Mouse (Mus musculus): ENCODE measurements at regions not wholly inside any gene's neighbourhood (a gene's known extent, or its start where the extent isn't known, plus 50 kb on each side); places are given as distances from the start of the nearest gene placed in this dataset.

- peak overlapping the region; percentile 89; the same call in 1 of the 2 replicates for H3K27ac ChIP-seq (replicated peaks)
These were observed 174.9 kb downstream of the Zfp36l1 start for GRCm38 (mm10) chr12:79937876-79938275.

GRCm38 (mm10) chr12:79936698-79937097 lies 176.1 kb downstream of the Zfp36l1 start:
- Histone ChIP-seq H3K9me3 (ENCODE audit: control insufficient read depth, low read length) (no peaks in the 10 kb centered on the region), H3K4me2 (replicated peaks; ENCODE audit: low read depth) (no peak overlapping the region), H3K36me3 (ENCODE audit: control insufficient read depth, insufficient read depth, low read length) (no peaks in the 10 kb centered on the region), H3K9ac (ENCODE audit: low read length) (no peak overlapping the region), H3K27me3 (ENCODE audit: control insufficient read depth, insufficient read depth, low read length) (no peaks in the 10 kb centered on the region), H3K4me3 (ENCODE audit: low read depth, low read length) (no peak overlapping the region), H3K27ac (replicated peaks) (peak overlapping the region; percentile 89), H3K4me1 (replicated peaks; ENCODE audit: control insufficient read depth, insufficient read depth) (peaks cover 7% of the 10 kb centered on the region)
- peak; percentile 67 for DNase-seq (ENCODE audit: low spot score)
- no peak for TF ChIP-seq CTCF (IDR thresholded peaks at IDR 0.05; ENCODE audit: low read depth)
- TF ChIP-seq EP300 (optimal IDR thresholded peaks at IDR 0.05): no peak
- peak; percentile 89 for ATAC-seq (ENCODE audit: low FRiP score, low TSS enrichment)
- WGBS: 17% methylated on average over 5 of the region's 5 CpGs

More at GRCm38 (mm10) chr12:79937876-79938275, 174.9 kb downstream of the Zfp36l1 start:
- Histone ChIP-seq H3K4me1 (replicated peaks; ENCODE audit: control insufficient read depth, insufficient read depth) (peaks cover 3% of the 10 kb centered on the region), H3K9ac (ENCODE audit: low read length) (no peak overlapping the region), H3K36me3 (ENCODE audit: control insufficient read depth, insufficient read depth, low read length) (no peaks in the 10 kb centered on the region), H3K9me3 (ENCODE audit: control insufficient read depth, low read length) (no peaks in the 10 kb centered on the region), H3K4me3 (ENCODE audit: low read depth, low read length) (no peak overlapping the region), H3K4me2 (replicated peaks; ENCODE audit: low read depth) (no peak overlapping the region), H3K27me3 (ENCODE audit: control insufficient read depth, insufficient read depth, low read length) (no peaks in the 10 kb centered on the region)
- DNase-seq (ENCODE audit: low spot score): peak; percentile 40
- 79% methylated on average over 4 of the region's 4 CpGs for WGBS
- no peak for ATAC-seq (ENCODE audit: low FRiP score, low TSS enrichment)
- TF ChIP-seq CTCF (IDR thresholded peaks at IDR 0.05; ENCODE audit: low read depth): no peak
- TF ChIP-seq EP300 (optimal IDR thresholded peaks at IDR 0.05): no peak

- TF ChIP-seq CTCF (IDR thresholded peaks at IDR 0.05; ENCODE audit: low read depth): no peak
- no peak for TF ChIP-seq EP300 (optimal IDR thresholded peaks at IDR 0.05)
- 78% methylated on average over 7 of the region's 7 CpGs for WGBS
- Histone ChIP-seq H3K36me3 (ENCODE audit: control insufficient read depth, insufficient read depth, low read length) (no peaks in the 10 kb centered on the region), H3K4me3 (ENCODE audit: low read depth, low read length) (no peak overlapping the region), H3K9me3 (ENCODE audit: control insufficient read depth, low read length) (no peaks in the 10 kb centered on the region), H3K27me3 (ENCODE audit: control insufficient read depth, insufficient read depth, low read length) (no peaks in the 10 kb centered on the region), H3K27ac (replicated peaks) (no peak overlapping the region), H3K4me1 (replicated peaks; ENCODE audit: control insufficient read depth, insufficient read depth) (peaks cover 7% of the 10 kb centered on the region), H3K9ac (ENCODE audit: low read length) (no peak overlapping the region), H3K4me2 (replicated peaks; ENCODE audit: low read depth) (no peak overlapping the region)
- no peak for ATAC-seq (ENCODE audit: low FRiP score, low TSS enrichment)
- no peak for DNase-seq (ENCODE audit: low spot score)
These were observed 178.7 kb downstream of the Zfp36l1 start for GRCm38 (mm10) chr12:79934091-79934490.

GRCm38 (mm10) chr12:79932905-79933304 lies 179.9 kb downstream of the Zfp36l1 start:
- WGBS: 71% methylated on average over 7 of the region's 7 CpGs
- H3K4me2 ChIP-seq (replicated peaks; ENCODE audit: low read depth): no peak overlapping the region
- H3K36me3 ChIP-seq (ENCODE audit: control insufficient read depth, insufficient read depth, low read length): no peaks in the 10 kb centered on the region
- H3K27ac ChIP-seq (replicated peaks): no peak overlapping the region
- no peaks in the 10 kb centered on the region for H3K27me3 ChIP-seq (ENCODE audit: control insufficient read depth, insufficient read depth, low read length)
- DNase-seq (ENCODE audit: low spot score): no peak
- no peak overlapping the region for H3K4me3 ChIP-seq (ENCODE audit: low read depth, low read length)
- H3K4me1 ChIP-seq (replicated peaks; ENCODE audit: control insufficient read depth, insufficient read depth): peaks cover 12% of the 10 kb centered on the region
- TF ChIP-seq CTCF (IDR thresholded peaks at IDR 0.05; ENCODE audit: low read depth) (no peak), EP300 (optimal IDR thresholded peaks at IDR 0.05) (no peak)
- ATAC-seq (ENCODE audit: low FRiP score, low TSS enrichment): no peak
- no peak overlapping the region for H3K9ac ChIP-seq (ENCODE audit: low read length)
- no peaks in the 10 kb centered on the region for H3K9me3 ChIP-seq (ENCODE audit: control insufficient read depth, low read length)

GRCm38 (mm10) chr12:79931455-79931854 lies 181.4 kb downstream of the Zfp36l1 start:
- Histone ChIP-seq H3K9me3 (ENCODE audit: control insufficient read depth, low read length) (no peaks in the 10 kb centered on the region), H3K9ac (ENCODE audit: low read length) (no peak overlapping the region), H3K27ac (replicated peaks) (no peak overlapping the region; the same call in 1 of the 2 replicates), H3K27me3 (ENCODE audit: control insufficient read depth, insufficient read depth, low read length) (no peaks in the 10 kb centered on the region), H3K4me1 (replicated peaks; ENCODE audit: control insufficient read depth, insufficient read depth) (peaks cover 8% of the 10 kb centered on the region), H3K36me3 (ENCODE audit: control insufficient read depth, insufficient read depth, low read length) (no peaks in the 10 kb centered on the region), H3K4me2 (replicated peaks; ENCODE audit: low read depth) (no peak overlapping the region), H3K4me3 (ENCODE audit: low read depth, low read length) (no peak overlapping the region)
- WGBS: 32% methylated on average over 5 of the region's 5 CpGs
- DNase-seq (ENCODE audit: low spot score): no peak
- ATAC-seq (ENCODE audit: low FRiP score, low TSS enrichment): peak; percentile 45; the same call in 1 of the 2 replicates
- TF ChIP-seq CTCF (IDR thresholded peaks at IDR 0.05; ENCODE audit: low read depth): no peak
- peak; percentile 66 for TF ChIP-seq EP300 (optimal IDR thresholded peaks at IDR 0.05)

- H3K36me3 ChIP-seq (ENCODE audit: control insufficient read depth, insufficient read depth, low read length): no peaks in the 10 kb centered on the region
- peak overlapping the region; percentile 90 for H3K27ac ChIP-seq (replicated peaks)
- peaks cover 22% of the 10 kb centered on the region for H3K4me1 ChIP-seq (replicated peaks; ENCODE audit: control insufficient read depth, insufficient read depth)
- peak; percentile 42 for DNase-seq (ENCODE audit: low spot score)
- 54% methylated on average over 6 of the region's 6 CpGs for WGBS
- H3K9me3 ChIP-seq (ENCODE audit: control insufficient read depth, low read length): no peaks in the 10 kb centered on the region
- TF ChIP-seq EP300 (optimal IDR thresholded peaks at IDR 0.05): peak; percentile 93
- TF ChIP-seq CTCF (IDR thresholded peaks at IDR 0.05; ENCODE audit: low read depth): no peak
- H3K27me3 ChIP-seq (ENCODE audit: control insufficient read depth, insufficient read depth, low read length): no peaks in the 10 kb centered on the region
- H3K4me2 ChIP-seq (replicated peaks; ENCODE audit: low read depth): no peak overlapping the region
- H3K4me3 ChIP-seq (ENCODE audit: low read depth, low read length): no peak overlapping the region
- H3K9ac ChIP-seq (ENCODE audit: low read length): no peak overlapping the region
- peak; percentile 66 for ATAC-seq (ENCODE audit: low FRiP score, low TSS enrichment)
These were observed 183.0 kb downstream of the Zfp36l1 start for GRCm38 (mm10) chr12:79929846-79930245.

Data from stomach, postnatal 0 days (tissue).